Mouse (Mus musculus) 416B (cell line): ENCODE results near the gene Rnf10.
"Not testable (repeated sequence)": the region's sequence is repeated elsewhere in the genome, so short reads cannot be mapped to it uniquely, and the experiment has no call there.

Source experiments
- DNase-seq: peaks from one replicate; pipeline ENCODE4 v3.0.0; 2011; ENCODE audit warnings: low read depth

The Rnf10 gene

DNA sequence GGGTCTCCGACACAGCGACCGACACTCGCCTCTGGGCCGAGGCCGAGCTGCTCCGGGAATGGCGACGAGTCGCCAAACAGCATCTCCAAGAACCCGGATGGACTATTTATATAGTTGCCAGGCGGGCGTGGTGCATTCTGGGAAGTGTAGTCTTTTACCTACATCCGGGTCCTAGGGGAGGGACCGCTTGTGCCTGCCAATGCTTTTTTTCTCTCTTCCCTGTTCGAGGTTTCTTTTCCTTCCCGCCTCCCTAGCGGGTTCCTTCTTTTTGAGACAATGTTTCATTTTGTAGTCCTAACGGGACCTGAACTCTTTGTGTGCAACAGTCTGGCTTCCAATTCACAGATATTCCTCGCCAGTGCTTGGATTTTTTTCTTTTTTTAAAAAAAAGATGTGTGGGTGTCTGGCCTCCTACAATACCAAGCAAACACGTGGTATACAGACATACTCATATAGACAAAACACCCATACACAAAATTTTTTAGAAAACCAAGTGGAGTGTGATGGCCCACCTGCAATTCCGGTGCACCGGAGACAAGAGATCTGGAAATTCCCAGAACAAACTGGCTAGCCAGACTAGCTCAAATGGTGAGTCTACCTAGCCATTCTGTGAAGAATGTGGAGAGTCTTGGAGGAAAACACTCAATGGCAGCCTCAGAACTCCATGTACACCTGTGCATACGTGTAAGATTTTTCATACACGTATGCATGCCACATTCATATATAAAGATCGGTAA is at the start of gene Rnf10:
Rnf10 (minus strand) TSS at position 87 of the 737 bp plus-strand sequence.
- DNase-seq, result peak; percentile 97

DNA sequence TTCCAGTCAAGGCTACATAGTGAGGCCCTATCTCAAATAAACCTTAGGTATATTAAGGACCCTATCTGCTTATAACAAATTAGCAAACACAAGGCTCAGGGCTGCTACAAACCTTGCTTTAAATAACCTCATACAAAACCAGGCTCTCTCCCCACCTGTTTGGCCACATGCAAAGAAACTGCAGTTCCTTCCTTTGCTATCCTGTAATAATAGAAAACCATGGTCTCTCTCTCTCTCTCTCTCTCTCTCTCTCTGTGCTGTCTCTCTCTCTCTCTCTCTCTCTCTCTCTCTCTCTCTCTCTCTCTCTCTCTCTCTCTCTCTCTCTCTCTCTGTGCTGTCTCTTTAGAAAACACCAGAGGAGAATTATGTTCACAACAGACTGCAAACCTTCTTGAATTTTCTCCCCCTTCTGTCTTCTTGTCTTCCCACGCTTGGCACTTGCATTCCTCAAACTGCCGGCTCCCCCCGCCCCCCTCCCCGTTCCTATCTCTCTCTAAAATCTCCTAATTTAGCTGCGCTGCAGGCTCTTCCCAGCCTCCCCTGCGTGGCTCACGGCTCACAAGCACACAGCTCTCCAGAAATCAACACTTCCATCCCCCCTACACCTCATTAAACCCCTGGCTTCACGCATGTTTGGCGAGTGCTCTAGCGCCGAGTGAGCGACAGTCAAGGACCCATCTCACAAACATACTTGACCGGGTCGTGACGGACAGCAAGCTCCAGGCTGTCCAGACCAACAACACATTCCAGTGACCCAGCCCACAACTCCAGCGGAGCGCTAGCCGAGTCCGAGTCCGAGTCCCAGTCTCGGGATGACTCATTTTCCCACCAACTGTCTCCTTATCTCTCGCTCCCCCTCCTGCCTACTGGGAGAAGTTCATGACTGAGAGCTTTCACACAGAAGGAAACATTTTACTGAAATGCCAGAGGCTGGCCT is 46.6 kb upstream of the Rnf10 start:
- peak; percentile 92 for DNase-seq

DNA sequence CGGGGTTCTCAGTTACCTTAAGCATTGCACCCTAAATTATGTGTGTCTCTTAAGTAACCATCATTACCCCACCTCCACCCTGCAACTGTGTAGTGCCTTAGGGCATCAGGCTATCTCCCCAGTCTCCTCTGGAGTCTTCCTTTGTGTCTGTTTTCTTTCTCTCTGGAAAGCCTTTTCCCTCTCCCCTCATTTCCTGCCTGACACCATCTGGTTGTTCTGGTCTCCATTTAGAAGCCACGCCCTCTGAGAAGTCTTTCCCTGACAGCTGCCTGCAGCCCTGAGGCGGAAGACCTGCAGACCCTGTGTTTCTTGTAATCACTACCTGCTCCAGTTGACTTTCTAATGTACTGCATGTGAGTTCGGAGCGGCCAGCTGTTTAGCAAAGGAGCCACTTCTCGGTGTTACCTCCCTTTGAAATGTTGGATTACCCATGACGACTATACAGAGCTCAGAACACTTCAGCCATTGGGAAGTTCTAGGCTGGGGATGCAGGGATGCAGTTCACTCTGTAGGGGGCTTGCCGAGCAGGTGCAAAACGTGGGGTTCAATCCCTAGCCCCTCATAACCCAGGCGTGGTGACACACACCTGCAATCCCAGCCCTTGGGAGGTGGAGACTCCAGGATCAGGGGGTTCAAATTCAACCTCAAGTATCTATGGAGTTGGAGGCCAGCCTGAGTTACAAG is 45.1 kb upstream of the Rnf10 start:
- DNase-seq, result no peak

DNA sequence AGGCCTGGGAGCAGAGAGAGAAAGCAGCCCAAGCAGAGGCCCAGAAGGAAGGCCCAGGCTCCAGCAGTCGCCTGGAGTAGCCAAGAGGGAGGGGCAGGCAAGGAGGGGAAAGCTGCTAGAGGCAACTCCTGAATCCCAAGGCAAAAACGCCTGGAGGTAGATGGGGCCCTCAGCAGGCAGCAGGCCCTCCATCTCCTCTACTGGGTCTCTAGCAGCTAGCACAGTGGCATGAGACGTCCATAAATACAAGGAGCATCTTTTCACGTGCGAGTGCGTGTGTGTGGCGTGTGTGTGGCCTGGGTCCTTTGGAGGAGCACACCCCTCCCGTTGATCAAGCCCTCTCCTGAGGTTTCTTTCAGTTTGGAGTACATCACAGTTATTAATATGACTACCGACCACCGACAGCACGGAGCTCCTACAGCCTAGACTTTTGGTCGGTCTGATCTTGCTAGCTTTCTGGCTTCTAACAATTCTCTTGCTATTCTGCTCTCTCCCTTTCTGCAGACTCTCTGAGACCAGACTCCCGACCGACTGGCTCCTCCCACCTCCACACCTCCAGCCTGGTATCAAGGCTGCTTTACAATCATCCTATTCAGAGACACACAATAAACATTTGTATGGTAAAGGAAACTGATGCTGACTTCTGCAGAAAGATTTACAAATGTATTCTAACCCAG is 44.4 kb upstream of the Rnf10 start:
- DNase-seq, result no peak

DNA sequence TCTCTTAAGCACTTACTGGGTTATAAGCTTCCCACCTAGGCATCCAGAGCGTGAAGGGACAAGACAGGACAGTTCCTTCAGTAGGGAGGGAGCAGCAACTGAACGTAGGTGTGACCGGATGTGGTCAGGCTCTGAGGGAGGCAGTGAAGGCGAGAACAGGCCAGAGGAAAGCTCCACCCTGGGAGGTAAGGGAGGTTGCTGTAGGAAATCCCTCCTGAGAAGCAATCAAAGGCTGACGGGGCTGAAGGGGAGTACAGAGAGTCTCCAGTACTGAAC is 40.9 kb upstream of the Rnf10 start:
- DNase-seq, result no peak

DNA sequence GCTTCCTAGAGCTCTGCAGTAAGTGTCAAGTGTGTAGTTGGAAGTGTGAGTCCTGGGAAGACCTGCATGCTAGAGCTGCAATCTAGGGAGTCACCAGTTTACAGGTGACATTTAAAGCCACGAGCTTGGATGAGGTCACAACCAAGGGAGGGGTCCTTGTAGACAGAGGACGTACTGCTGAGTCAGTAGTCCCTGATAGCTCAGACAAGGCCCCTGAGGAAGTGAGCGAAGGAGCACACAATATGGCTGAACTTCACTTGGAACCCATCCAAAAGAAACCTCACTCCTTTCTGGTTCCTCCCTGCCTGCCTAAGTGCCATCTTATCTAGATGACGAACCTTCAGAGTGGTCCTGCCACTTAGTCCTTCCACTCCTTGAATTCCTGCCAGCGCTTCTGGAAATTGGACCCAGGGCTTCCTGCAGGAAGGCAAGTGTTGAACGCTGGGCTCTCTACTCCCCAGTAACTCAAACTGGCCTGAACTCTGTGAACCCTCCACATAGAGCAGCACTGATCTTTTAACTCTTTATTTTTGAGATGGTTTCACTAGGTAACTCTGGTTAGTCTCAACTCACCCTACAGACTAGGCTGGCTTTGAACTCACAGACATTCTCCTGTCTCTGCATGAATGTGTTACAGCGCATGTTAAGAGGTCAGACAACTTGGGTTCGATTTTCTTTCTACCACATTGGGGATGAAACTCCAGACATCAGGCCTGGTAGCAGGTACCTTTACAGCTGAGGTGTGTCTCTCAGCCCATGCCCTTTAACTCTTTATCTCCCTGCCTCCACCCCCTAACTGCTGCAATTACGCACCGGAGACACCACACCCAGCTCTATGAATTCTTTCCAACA is 40.3 kb upstream of the Rnf10 start:
- peak; percentile 88 for DNase-seq

DNA sequence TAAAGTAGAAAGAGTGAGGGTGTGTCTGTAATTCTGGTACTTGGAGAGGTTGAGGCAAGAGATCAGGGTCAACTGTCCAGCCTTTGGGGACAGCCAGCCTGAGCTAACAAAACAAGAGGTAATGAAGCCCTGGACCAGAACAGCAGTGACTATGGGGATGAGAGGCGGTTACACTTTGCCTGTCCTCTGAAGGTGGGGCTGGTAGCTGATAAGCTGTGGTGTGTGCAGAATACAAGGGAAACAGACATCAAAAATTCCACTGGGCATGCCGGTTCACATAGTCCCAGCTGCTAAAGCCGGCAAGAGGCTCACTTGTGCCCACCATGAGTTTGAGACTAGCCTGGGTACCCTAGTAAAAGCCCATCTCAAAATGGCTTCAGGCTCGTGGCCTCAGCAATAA is 39.7 kb upstream of the Rnf10 start:
- DNase-seq, result no peak

DNA sequence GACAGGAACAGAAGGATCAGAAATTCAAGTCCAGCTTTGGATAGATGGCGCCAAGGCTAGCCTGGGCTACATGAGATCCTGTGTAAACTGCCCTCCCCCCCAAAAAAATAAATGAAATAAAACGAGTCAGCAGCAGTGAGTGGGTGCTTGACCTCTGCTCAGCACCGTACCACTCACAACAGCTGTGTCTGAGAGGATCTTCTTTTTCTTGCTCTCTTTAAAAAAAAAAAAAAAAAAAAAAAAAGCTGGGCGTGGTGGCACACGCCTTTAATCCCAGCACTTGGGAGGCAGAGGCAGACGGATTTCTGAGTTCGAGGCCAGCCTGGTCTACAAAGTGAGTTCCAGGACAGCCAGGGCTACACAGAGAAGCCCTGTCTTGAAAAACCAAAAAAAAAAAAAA is 29.5 kb upstream of the Rnf10 start:
- DNase-seq, result not testable (repeated sequence)

DNA sequence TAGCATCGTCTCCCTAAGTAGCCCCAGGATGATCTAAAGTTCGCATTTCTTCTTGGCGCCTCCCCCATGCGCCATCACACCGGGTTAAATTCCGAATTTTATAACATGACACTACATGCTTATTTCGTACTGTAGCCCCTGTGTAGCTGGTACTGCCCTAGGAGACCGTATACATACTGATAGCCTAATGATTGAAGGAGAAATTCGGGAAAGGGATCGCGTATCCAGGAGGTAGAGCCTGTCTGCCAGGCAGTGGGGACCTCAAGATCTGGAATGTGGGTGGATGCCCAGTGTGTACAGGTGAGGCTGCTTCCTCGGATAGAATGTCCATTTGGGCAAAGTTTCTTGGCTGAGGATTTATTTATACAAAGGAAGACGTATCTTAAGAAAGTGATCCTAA is 28.9 kb upstream of the Rnf10 start:
- DNase-seq, result no peak

DNA sequence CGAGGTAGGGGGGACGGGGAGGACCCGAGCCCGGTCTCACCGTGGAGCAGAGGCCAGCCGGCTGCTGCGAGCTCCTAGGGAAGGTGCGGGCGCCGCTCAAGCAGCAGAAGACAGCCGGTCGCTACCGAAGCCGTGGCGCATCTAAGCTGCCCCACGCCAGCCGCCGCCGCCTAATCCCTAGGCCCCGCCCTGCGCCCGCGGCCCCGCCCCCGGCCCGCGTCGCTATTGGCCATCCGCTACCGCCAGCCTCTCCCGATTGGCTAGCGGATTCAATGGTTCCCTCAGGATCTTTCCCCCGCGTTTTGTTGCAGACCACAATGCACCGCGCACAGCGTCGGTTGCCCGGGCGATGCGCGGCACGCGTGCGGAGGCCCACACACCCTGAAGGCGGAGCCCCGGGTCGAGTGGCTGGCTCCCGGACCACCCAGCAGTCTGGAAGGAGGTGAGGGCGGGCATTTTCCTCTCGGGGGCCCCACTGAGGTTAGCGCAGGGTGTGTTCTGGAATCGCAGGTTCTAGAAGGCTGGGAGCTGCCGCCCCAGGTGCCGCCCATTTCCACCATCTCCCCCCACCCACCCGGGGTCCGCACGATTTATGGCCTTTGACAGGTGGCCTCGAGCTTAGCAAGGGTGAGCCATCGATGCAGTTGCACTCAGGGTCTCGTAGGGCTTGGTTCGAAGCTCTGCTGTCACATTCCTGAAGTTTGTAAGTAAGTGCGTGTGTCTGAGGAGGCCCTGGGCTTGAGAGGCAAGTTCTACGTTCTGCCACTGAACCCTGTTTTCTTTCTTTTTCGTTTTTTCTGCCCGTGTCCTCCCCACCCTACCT is 28.3 kb upstream of the Rnf10 start, which contains the start of gene Dynll1:
Dynll1 (minus strand) TSS at position 208 of the 823 bp plus-strand sequence.
- peak; percentile 98 for DNase-seq

DNA sequence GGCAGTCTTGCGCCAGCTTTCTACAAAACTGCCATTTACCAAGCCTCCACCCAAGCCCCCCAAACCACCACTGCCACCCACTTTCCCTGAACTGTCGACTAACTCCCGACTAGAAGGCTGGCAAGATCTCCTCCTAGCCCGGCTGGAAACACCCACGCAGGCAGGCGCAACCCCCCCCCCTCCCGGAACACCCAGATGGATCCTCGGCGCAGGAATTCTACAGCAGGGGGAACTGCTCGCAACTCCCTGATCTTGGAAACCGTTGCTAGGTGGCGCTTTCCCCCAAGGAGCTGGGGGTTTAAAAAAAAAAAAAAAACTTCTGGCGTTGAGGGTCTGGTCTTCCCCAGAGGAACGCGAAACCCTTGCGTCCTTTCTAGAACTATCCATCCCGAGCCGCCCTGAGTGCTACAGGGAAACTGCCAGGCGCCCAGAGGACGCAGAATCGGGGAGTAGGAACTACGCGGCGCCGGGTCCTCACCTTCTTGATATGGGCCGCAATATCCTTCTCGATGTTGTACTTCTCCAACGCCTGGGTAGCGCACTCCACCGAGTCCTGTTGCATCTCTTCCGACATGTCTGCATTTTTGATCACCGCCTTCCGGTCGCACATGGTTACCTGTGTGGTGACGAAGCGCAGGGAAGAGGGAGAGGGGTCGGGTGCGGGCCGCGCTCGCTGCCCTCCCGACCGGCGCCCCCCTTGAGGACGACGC is 27.5 kb upstream of the Rnf10 start:
- peak; percentile 68 for DNase-seq

DNA sequence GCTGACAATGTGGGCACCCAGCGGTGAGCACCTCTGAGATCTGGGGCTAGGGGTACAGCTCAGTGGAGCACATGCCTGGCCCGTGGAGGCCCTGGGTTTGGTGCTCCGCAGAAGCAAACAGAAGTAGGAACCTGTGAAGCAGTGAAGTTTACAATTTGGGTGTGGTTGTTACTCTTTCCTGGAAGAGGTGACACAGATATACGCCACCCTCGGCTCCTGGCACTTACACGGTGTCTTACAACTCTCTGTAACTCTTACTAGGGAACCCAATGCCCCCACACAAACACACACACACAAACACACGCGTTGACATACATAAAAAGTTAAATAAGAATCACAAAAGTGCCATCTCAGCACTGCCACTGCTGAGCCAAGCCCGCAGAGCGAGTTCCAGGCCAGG is 23.6 kb upstream of the Rnf10 start:
- no peak for DNase-seq

DNA sequence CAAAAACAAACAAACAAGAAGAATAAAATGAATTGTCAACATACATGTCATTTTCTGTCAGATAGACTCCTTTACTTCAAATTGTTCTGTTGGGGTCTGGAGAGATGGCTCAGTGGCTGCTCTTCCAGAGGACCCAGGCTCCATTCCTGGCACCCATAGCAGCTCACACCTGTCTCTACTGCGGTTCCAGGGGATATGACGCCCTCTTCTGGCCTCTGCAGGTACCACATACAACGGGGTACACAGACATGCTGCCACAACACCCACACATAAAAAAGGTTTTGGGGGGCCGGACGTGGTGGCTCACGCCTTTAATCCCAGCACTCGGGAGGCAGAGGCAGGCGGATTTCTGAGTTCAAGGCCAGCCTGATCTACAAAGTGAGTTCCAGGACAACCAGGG is 21.5 kb upstream of the Rnf10 start:
- DNase-seq, result no peak

DNA sequence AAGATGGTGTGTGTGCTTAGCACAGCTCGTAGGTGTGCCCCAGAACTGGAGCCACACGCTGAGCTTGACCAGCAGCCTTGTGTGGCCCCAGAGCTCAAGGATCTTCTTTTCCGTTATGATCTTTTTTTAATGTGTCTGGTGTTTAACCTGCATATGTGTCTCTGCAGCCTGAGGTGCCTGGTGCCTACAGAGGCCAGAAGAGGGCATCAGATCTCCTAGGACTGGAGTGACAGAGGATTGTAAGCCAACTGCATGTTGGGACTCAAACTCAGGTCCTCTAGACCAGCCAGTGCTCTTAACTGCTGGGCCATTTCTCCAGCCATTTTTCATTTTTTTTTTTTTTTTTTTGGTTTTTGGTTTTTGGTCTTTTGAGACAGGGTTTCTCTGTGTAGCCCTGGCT is 12.0 kb upstream of the Rnf10 start:
- DNase-seq, result peak; percentile 64

DNA sequence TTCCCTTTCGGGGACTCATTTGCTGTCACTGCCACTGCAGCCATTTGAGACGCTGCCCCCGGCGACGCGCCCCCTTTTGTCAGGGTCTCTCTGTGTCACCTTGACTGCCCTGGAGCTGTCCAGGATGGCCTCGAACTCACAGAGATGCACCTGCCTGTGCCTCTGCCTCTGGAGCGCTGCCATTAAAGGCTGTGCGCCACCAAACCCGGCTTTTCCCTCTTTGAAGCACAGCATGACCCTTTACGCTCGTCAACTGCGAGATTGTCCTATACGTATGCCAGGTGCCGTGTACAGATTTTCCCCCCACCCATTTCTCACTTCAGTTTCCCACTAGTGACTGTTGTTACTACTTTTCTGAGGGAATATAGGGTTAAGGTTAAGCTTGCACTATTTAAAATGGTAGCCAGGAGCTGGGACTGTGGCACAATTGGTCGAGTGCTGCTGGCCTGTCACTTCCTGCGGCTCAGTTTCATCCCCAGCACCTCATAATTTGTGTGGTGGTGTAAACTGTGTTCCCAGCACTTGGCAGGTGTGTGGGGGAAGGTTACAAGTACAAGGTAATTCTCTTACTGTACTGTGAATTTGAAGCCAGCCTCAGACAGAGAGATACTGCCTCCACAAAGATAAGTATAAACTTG is 7.5 kb upstream of the Rnf10 start:
- DNase-seq, result peak; percentile 50

DNA sequence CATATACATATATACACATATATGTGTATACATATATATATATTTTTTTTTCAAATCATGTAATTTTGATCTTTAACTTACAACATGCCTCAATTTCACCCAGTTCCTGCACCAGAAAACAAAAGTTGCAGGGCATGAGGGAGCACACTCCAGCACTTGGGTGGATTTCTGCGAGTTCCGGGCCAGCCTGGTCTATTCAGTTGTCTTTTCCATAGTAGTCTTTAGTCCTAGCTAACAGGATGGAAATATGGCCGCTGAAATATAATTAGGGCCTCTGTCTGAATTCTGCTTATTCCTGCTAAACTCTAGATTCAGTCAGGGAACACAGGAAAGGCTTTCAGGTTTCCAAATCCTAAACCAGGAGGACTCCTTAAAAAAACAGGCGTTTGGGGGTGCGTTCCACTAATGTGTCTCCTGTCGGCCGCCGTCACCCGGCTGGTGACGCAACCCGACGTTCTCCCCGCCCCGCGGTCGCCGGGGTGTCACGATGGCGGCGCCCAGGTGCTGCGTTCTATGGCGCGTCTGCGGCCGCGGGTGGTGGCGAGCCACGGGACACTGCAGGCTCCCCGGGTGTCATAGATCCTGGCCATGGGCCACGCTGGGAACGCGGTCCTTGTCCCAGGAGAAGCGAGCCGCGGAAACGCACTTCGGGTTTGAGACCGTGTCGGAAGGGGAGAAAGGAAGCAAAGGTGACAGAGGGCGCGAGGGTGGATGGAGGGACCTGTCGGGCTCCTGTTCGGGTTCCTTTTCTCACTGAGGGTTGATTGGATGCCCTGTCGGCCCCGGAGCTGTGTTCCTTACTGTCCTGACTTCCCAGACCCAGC is 6.7 kb upstream of the Rnf10 start, which contains the start of gene Coq5:
Coq5 (plus strand) TSS at position 441 of the 824 bp plus-strand sequence.
- DNase-seq, result peak; percentile 77

DNA sequence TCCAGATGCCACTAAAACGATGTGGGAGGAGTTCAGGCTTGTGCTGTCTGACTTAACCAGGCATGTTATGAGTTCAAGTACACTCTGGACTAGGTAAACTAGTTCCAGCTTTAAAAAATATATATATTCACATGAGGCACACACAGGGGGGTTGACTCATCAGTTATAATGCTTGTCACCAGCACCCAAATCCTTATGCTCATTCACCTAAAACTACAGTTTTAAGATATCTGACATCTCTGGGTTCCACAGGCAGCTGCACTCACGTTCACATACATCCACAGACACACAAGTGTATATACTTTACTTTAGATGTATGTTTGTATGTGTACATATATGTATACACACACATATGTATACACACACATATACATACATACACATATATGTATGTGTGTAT is 6.1 kb upstream of the Rnf10 start:
- DNase-seq, result no peak

DNA sequence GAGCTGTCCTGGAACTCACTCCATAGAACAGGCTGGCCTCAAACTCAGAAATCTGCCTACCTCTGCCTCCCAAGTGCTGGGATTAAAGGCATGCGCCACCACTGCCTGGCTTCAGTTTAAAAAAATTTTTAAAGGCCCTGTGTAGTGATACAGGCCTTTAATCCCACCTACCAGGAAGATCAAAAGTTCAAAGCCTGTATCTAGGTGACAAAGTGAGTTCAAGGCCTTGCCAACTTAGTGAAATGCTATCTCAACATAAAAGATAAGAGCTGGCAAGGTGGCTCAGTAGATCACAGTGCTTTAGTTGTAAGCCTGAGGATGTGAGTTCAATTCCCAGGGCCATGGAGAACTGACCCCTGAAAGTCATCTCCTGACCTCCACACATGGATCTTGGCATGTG is 5.4 kb upstream of the Rnf10 start:
- DNase-seq, result no peak
